Mouse (Mus musculus): ENCODE measurements around the gene Wbp2.

- TF ChIP-seq POLR2A (IDR thresholded peaks at IDR 0.05; ENCODE audit: low read depth, low read length): no peak
- TF ChIP-seq CTCF (IDR thresholded peaks at IDR 0.05; ENCODE audit: extremely low read depth, insufficient read length, insufficient replicate concordance, low read depth, low read length): no peak
These were observed 3.6 kb downstream of the Wbp2 start for GRCm38 (mm10) chr11:116083096-116083672.

Data from small intestine, adult 2 months (tissue).